Mouse (Mus musculus): ENCODE data around the gene Defb25. TPM values are rescaled to one million over a fixed set of nuclear protein-coding genes. Genes with fewer than 3 reads are reported as not detected.
"Not testable (repeated sequence)": the region's sequence is repeated elsewhere in the genome, so short reads cannot be mapped to it uniquely, and the experiment has no call there.

Defb25 gene
- not detected for polyA plus RNA-seq (2021)

DNA sequence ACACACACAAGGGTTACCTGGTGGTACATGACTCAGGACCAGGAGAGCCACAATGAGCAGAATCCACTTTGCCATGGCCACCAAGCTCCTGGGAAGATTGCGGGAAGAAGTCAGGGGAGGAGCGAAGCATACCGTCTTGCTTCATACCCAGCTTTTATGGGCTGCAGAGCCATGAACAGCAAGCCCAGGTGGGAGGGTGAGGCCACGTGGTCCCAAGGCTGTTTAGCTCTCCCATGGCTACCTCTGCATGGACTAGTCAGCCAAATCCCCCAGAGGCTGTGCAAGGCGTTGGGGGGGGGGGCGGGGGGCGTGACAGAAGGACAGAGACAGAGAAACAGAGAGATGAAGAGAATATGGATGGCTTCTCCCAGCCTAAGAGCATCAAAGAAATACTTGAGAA lies at the start of gene Defb25:
Gene Defb25, minus strand, starts transcription at position 101 of the 400 bp plus-strand sequence.
- ChIA-PET CTCF (interaction anchor here (0.9 to 1.5 kb wide), 2 partner anchors 11 to 34 kb away, joined by 3 to 4 read pairs; no protein-coding TSS in a partner anchor), POLR2A (no interaction called here)
- no peaks in the 10 kb centered on the region for H3K27me3 ChIP-seq
- in situ Hi-C loops (cut with MboI; ENCODE audit: low pct_unique_long_range_greater_than_20kb) = no loop called here
- ATAC-seq = no peak
- no peak for TF ChIP-seq CTCF (IDR thresholded peaks at IDR 0.05)
- DNase-seq (ENCODE audit: low read depth, low spot score) = no peak

DNA sequence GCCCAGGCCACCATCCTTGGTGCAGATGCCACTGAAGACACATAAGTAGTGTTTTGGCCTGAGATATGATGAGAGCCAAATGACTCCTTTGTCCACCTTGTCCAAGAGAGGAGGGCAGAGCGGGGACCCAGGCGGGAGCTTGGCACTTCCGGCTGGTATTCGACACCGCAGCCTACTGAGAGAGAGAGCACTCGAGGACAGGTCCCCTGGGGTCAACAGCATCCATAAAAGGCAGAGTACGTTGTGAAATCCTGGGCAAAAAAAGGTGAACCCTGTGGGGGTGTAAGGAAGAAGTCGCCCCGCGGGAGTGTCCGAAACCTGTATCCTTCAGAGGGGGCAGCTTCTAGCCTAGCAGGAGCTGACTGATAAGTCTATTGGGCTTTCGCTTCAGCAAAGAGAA lies 49.3 kb upstream of the Defb25 start:
- POLR2A ChIA-PET = no interaction called here
- ATAC-seq (no peak), DNase-seq (ENCODE audit: low read depth, low spot score) (no peak)
- no peaks in the 10 kb centered on the region for H3K27me3 ChIP-seq
- TF ChIP-seq CTCF (IDR thresholded peaks at IDR 0.05) = no peak
- CTCF ChIA-PET = interaction anchor here (0.8 to 4.6 kb wide), 6 partner anchors 12 to 216 kb away, joined by 3 to 23 read pairs (median 4); partner anchors contain the start of gene Mcts2
- in situ Hi-C loops (cut with MboI; ENCODE audit: low pct_unique_long_range_greater_than_20kb) = no loop called here

DNA sequence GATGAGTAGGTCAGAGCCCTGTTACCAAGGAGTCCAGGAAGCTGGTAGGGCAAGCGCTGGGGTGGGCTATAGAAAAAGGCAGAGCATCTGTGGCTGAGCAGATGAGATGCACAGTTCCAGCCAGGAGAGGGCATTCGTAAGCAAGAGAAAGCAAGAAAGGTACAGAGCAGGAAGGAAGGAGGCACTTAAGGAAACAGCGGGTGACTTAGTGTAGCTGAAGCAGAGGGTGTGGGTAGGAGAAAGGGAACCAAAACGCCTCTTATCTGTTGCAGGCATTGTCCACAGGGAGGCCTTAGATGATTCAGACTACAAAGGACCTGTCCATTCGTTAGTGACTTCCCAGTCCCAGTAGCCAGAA lies 48.8 kb upstream of the Defb25 start:
- CTCF ChIA-PET = interaction anchor here (0.8 to 4.6 kb wide), 7 partner anchors 12 to 217 kb away, joined by 3 to 23 read pairs (median 5); partner anchors contain the start of gene Mcts2
- in situ Hi-C loops (cut with MboI; ENCODE audit: low pct_unique_long_range_greater_than_20kb) = no loop called here
- TF ChIP-seq CTCF (IDR thresholded peaks at IDR 0.05) = no peak
- DNase-seq (ENCODE audit: low read depth, low spot score) (no peak), ATAC-seq (peak; percentile 35)
- POLR2A ChIA-PET = interaction anchor here (0.6 kb wide), 1 partner anchor 50 kb away, joined by 3 read pairs; no protein-coding TSS in a partner anchor
- no peaks in the 10 kb centered on the region for H3K27me3 ChIP-seq

DNA sequence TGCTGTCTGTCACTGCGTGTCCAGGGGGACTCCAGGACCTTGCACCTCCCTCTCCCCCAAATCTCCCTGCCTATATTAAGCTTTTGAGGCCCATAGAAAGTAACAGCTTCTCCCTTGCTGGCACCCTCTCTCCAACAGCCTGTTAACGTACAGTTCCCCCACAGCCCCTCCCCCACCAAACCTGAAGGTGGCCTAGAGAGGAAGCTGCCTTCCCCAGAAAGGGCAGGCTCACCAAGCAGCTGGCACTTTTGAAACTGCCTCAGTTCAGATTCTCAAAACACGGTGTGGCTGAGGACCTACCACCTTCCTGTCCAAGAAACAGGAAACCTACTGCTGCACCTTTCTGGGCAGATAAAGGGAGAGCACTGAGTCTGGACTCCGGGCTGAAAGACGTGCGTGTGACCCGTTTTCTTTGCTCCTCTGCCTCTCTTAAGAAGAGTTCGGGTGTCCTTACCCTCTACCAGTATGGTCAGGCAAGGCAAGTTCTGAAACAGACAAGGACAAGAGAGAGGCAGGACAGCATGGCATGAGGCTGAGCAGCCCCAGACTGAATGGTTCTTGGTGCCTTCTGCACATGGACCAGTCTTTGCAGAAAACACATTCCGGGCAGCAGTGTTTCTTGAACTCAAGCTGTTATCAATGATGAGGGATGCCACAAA lies 48.3 kb upstream of the Defb25 start:
- H3K27me3 ChIP-seq = no peaks in the 10 kb centered on the region
- CTCF ChIA-PET = interaction anchor here (1.1 to 4.6 kb wide), 6 partner anchors 16 to 217 kb away, joined by 3 to 23 read pairs (median 5); partner anchors contain the start of gene Mcts2
- ATAC-seq (no peak), DNase-seq (ENCODE audit: low read depth, low spot score) (no peak)
- no peak for TF ChIP-seq CTCF (IDR thresholded peaks at IDR 0.05)
- in situ Hi-C loops (cut with MboI; ENCODE audit: low pct_unique_long_range_greater_than_20kb) = no loop called here
- POLR2A ChIA-PET = interaction anchor here (0.6 to 1.0 kb wide), 2 partner anchors 20 to 49 kb away, joined by 3 to 5 read pairs; no protein-coding TSS in a partner anchor

DNA sequence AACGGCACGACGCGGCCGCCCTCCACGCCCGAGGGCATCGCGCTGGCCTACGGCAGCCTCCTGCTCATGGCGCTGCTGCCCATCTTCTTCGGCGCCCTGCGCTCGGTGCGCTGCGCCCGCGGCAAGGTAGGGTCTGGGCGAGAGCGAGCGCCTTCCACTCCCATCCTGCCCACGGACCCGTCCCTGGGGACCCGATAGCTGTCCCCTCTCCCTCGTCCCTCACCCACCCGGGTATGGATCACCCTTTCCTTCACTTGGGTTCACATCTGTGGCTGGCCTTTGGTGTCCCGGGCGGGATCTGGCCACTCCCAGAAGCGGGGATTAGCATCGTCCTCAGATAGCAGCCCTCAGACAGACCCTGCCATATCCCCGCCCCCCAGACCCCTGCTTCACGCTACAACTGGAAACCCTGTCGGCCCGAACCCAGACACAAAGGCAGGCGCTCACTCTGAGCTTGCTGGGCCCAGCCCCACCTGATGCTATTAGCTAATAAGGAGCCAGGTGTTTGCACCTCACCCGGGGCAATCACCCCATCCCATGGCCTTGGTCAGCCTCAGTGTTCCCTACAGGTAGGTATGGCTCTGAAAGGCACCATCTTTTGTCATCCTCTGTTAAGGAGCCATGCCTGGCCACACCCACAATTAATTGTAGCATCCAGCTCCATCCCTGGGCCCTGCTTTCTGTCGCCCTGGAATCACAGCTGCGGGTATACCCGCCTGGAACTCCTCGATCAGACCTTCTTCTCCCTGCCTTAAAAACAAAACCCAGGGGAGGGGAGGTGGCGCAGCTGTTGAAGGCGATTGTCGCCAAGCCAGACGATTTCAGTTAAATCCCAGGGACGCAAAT lies 47.0 kb upstream of the Defb25 start:
- ATAC-seq = peak; percentile 57
- in situ Hi-C loops (cut with MboI; ENCODE audit: low pct_unique_long_range_greater_than_20kb) = no loop called here
- H3K27me3 ChIP-seq = no peaks in the 10 kb centered on the region
- no peak for TF ChIP-seq CTCF (IDR thresholded peaks at IDR 0.05)
- CTCF ChIA-PET = interaction anchor here (1.2 to 4.6 kb wide), 9 partner anchors 8 to 232 kb away, joined by 3 to 23 read pairs (median 5); no protein-coding TSS in a partner anchor
- no peak for DNase-seq (ENCODE audit: low read depth, low spot score)
- POLR2A ChIA-PET = interaction anchor here (0.7 to 1.5 kb wide), 2 partner anchors 16 to 159 kb away, joined by 4 read pairs; no protein-coding TSS in a partner anchor

DNA sequence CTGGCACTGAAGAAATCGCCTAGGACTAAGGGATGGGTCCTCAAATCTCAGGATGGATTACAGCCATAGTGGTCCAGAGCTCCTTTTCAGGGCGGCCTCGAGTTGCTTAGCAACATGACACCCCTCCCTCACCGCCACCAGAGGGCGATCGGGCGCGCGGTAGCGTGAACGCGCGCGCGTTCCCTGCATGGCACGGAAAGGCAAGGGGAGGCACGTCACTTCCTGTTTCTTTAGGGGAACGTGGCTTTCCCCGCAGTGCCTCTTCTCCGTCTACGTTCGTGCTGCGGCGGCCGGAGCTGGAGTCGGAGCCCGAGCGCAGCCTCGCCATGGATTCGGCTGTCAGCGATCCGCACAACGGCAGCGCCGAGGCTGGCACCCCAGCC lies 46.4 kb upstream of the Defb25 start, which contains the start of gene H13:
Gene H13, plus strand, starts transcription at position 206 of the 383 bp plus-strand sequence.
- DNase-seq (ENCODE audit: low read depth, low spot score) = no peak
- ChIA-PET CTCF (interaction anchor here (0.7 to 4.6 kb wide), 16 partner anchors 9 to 232 kb away, joined by 3 to 23 read pairs (median 3); no protein-coding TSS in a partner anchor), POLR2A (interaction anchor here (0.6 to 1.5 kb wide), 2 partner anchors 98 to 159 kb away, joined by 4 to 5 read pairs; no protein-coding TSS in a partner anchor)
- no peaks in the 10 kb centered on the region for H3K27me3 ChIP-seq
- in situ Hi-C loops (cut with MboI; ENCODE audit: low pct_unique_long_range_greater_than_20kb) = no loop called here
- no peak for TF ChIP-seq CTCF (IDR thresholded peaks at IDR 0.05)
- peak; percentile 48 for ATAC-seq

DNA sequence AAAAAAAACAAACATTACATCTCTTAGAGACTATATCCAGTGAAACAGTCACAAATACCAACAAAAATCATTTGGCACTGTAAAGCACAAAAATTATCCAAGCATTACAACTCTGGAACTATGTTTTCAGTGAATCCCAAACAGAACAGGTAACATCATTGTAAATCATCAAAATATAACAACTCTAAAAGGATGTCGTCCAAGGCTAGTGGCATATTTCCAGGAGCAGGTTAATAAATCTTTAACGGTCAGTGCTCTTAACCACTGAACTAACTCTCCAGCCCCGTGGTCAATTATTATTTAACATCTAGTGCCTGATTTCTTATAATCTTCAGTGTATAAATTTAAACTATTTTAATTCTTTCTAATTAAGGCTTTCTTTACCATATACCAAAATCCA lies 43.3 kb upstream of the Defb25 start:
- ATAC-seq; CTCF ChIA-PET; DNase-seq (ENCODE audit: low read depth, low spot score); in situ Hi-C loops (cut with MboI; ENCODE audit: low pct_unique_long_range_greater_than_20kb); POLR2A ChIA-PET; H3K27me3 ChIP-seq: not testable (repeated sequence)

DNA sequence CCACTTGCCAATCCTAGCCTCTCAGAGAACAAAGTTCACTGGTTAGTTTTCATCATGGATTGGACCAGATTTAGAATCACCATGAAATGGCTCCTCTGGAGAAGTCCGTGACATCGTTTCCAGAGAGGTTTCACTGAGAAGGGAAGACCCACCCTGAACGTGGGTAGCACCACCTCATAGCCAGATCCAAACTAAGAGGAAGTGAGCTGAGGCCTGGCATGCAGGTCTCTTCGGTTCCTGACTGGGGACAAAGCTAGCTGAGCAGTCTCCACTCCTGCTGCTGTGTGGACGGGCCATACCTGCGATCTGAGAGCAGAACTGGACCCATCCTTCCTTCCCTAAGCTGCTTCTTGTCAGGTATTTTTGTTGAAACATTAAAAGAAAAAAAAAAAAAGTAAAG lies 38.3 kb upstream of the Defb25 start:
- ATAC-seq (no peak), DNase-seq (ENCODE audit: low read depth, low spot score) (no peak)
- ChIA-PET CTCF (no interaction called here), POLR2A (no interaction called here)
- TF ChIP-seq CTCF (IDR thresholded peaks at IDR 0.05) = no peak
- H3K27me3 ChIP-seq = no peaks in the 10 kb centered on the region
- in situ Hi-C loops (cut with MboI; ENCODE audit: low pct_unique_long_range_greater_than_20kb) = no loop called here

DNA sequence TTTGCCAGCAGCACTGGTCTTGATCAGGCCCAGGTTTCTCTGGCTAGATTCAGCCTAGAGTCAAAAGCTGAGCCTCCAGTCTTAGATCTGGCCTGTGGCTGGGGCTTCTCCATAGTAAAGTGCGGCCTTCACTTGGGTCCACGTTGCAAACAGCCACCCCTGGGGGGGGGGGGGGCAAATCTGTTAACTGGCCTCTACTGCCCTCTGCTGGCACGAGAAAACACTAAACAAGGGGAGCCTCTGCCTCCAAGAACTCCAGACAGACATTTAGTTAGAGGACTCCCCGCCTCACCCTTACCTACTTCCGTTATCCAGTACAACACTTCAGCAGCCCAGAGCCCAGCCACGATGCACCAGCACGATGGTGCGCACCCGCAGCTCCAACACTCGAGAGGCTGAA lies 34.5 kb upstream of the Defb25 start:
- CTCF ChIA-PET = interaction anchor here (1.0 to 1.7 kb wide), 6 partner anchors 11 to 103 kb away, joined by 3 to 9 read pairs (median 4); partner anchors contain the start of genes Defb25 and H13
- no peaks in the 10 kb centered on the region for H3K27me3 ChIP-seq
- POLR2A ChIA-PET = no interaction called here
- no peak for ATAC-seq
- no peak for DNase-seq (ENCODE audit: low read depth, low spot score)
- TF ChIP-seq CTCF (IDR thresholded peaks at IDR 0.05) = no peak
- in situ Hi-C loops (cut with MboI; ENCODE audit: low pct_unique_long_range_greater_than_20kb) = loop anchor here (5.0 kb wide), 1 partner anchor 40 kb away; no protein-coding TSS in a partner anchor

DNA sequence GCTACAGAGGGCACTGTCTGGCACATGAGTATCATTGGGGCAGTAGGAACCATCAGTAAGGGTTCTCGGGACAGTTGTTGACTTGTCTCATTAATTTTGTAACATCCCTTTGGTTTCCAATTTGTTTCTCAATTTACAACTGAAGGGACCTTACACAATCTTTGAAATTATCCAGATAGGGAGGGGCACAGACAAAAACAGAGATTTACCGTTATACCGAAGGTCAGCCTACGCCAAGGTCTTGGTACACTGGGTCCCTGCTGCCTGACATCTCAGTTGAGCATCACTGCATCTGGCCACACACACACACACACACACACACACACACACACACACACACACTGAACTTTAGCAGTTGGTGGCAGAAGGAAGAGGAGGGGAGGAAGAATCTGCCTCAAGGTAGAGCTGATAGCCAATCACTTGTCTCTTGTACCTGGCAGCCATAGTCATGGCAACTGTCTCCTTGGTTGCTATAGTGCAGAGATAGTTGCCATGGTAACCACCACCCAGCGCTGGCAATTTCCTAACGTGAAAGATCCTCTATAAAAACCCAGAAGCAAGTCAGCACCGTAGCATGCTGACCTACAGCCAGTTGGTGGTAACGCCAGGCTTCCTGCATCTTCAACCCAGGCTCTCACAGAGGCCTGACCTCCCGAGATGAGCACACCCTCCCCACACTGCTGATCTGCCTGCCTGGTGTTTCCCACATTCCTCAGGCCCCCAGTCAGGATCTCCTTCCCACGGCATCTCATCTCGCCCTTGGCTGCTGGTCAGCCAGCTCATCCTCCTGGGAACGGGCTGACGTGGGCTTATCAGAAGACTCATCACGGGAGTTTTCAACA lies 31.2 kb upstream of the Defb25 start:
- ATAC-seq (no peak), DNase-seq (ENCODE audit: low read depth, low spot score) (no peak)
- in situ Hi-C loops (cut with MboI; ENCODE audit: low pct_unique_long_range_greater_than_20kb) = no loop called here
- ChIA-PET CTCF (no interaction called here), POLR2A (no interaction called here)
- H3K27me3 ChIP-seq = no peaks in the 10 kb centered on the region
- TF ChIP-seq CTCF (IDR thresholded peaks at IDR 0.05) = no peak
